Mouse (Mus musculus) CH12F3 (cell line): ENCODE results near the gene Ppp1r2.

Source experiments
- in situ Hi-C: fragments of 300-500 bp; cut with MboI; formaldehyde crosslinking; loops from 2 replicates; pipeline ENCODE4 v1.14.3; 2020; ENCODE audit warnings: low sequenced_read_pairs

The Ppp1r2 gene

DNA sequence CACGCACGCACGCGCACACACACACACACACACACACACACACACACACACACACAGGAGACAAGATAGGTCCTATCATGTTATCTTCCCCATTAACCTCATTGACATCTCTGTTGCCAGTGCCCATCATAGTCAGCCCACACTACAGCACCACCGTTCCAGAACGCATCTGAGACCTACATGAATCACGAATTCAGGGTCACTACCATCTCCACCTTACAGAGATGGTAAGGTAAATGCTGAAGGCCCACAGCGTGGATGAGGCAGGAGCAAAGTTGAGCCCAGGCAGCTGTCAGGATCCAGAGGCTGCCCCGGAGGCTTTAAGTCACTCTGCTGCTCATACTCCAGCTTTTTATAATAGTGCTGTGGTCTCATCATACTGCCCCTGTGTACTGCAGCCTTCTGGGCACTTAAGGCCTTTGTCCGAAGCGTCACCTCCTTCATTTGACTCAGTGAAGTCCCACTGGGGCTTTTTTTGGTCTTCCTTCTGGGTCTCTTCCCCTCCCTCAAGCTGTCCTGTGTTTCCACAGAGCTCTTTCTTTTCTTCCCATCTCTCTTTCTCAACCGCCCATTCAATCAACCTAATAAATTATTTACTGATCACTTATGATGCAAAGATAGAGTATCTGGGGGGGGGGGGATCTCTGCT lies 40.1 kb downstream of the Ppp1r2 start:
- in situ Hi-C loops = no loop called here

DNA sequence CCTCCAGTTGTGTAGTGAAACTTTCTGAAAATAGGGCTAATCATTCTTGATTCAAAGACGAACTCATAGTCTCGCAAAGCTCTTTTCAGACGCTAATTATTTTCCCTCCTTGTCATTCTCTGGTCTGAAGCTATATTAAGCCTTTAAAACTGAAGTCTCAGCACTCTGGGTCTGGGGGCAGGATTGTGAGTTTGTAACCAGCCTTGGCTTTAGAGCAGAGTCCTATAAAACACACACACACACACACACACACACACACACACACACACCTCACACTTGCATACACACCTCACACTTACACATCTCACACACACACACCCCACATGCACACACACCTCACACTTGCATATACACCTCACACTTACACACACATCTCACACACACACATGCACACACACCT lies 40.7 kb downstream of the Ppp1r2 start:
- in situ Hi-C loops = no loop called here

DNA sequence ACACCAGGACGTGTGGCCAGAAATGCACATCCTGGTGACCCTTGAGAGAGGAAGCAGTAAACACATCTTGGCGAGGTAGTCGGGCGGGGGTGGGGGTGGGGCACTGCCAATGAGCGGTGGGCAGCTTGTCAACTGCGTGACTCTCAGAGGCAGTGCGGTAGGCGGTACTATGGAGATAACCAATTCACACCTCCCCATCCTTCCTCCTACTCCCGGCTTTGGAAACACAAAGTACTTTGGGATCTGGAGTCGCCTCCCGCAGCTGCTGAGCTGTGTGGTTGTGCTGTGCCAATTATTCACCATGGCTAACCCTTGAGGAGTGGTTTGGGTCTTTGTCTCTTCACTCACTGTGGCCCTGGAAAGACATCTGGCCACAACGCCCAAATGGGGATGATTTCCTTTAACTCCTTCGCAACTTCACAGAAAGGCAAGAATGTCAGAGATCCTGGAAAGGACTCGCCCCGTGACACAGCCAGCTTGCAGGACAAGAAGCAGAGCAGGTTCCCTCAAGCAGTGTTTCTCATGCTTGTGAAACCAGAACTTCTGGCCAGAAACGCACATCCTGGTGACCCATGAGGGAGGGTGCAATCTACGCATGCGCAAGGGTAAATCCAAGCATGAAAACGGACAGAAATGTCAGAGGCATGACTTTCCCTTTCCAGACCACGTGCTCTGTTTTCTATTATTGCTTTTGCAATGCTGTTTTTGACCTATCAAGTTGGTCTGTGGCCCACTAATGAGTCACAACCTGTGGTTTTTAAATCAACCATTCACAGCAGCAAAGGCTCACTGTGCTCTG lies 41.3 kb downstream of the Ppp1r2 start:
- in situ Hi-C loops = no loop called here

DNA sequence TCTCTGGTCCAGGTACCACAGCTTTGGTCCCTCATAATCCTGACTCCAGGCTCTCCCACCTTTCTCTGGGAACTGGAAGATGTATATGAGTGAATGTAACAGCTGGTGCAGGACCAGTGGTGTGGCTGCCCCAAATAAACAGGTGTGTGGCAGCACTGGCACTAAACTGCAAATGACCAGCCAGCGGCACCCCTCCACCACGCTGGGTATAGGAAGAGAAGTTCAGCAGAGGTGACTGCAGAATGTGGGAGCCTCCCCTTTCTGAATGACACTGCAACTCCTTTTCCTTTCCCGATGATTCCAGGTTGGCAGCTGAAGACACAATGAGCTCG lies 41.9 kb downstream of the Ppp1r2 start:
- in situ Hi-C loops = no loop called here

DNA sequence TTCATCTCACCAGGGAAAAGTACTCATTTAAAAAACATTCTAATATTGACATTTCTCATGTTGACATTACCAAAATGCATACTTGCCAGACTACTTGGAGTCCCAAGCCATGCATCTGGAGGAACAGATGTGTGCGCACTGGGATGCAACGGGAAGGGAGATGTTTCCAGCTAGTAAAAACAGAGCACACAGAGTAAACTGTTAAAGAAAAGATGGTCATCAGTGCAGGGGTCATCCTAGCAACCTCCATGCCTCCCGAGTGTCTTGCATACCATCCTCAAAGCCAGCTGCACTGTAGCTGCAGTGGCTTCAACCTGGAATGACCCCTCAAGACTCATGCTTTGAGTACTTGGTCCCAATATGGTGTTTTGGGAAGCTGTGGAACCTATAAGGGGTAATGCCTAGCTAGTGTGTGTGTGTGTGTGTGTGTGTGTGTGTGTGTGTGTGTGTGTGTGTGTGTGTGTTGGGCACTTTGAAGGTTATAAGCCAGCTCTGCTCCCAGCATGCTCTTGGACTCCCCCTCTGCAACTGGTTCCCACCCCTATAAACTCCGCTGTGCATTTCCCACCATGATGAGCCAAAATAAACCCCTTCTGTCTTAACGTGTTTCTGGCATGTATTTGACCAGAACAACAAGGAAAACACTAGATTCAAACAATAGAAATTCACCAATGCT lies 42.4 kb downstream of the Ppp1r2 start:
- in situ Hi-C loops = no loop called here

DNA sequence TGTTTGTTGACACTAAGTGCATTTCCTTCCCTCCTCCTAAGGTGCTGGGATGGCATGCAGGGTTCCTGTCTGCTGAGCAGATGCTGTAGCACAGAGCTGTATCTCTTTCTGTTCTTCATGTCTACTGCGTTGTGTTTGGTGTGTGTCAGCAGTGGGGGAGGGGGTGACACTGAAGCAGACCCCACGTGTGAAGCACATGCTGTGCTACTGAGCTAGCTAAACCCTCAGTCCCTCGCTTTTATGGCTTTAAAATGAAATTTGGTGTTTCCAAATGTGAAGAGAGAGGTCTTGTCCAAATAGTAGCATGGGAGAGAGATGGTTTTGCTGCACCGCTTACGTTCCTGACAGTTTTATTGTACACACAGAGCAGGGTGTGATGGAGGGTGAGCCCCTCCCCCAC lies 43.5 kb downstream of the Ppp1r2 start:
- in situ Hi-C loops = no loop called here

DNA sequence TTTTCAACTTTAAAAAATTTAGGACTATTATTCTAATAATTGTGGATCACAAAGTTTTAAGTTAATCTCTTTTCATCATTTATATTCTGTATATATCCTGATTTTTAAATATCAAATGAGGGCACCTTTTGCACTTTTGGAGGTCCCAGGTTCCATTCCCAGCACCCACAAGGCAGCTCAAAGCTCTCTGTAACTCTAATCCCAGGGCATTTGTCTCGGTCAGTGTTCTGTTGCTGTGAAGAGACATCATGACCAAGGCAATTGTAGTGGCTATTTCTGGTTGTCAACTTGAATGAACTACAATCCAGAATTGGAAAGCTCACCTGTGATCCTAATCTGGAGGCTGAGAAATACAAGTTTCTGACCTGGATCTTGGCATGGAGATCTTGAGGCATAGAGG lies 47.3 kb downstream of the Ppp1r2 start:
- in situ Hi-C loops = no loop called here

DNA sequence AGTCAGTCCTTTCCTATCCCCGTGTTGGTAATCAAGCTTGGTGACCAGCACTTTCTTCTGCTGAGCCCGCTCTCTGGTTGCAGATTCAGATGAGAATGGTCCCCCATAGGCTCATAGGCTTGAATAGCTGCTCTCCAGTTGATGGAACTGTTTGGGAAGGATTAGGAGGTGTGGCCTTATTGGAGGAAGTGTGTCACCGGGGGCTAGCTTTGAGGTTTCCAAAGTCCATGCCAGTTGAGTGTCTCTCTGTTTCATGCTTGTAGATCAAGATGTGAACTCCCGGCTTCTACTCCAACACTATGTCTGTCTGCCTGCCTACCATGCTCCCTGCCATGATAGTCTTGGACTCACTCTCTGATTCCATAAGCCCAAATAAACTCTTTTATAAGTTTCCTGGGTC lies 59.8 kb downstream of the Ppp1r2 start:
- in situ Hi-C loops = no loop called here

DNA sequence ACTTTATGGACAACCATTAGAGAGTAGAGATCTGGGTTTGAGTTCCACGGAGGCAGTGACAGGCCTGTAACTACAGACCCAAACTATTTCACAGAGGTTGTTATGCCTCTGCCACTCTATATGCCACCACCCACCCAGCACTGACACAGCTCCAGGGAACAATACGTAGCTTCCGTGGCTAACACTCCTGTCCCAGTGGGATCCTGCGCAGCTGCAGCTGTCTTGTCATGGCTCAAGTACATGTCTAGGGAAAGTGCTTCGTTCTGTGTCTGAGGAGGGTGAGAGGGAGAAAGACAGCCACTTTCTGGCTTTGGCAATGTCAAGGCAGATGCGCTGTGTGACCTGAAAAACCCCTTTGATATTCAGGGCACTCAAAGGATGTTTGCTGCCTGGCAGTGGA lies 61.6 kb downstream of the Ppp1r2 start:
- in situ Hi-C loops = no loop called here

DNA sequence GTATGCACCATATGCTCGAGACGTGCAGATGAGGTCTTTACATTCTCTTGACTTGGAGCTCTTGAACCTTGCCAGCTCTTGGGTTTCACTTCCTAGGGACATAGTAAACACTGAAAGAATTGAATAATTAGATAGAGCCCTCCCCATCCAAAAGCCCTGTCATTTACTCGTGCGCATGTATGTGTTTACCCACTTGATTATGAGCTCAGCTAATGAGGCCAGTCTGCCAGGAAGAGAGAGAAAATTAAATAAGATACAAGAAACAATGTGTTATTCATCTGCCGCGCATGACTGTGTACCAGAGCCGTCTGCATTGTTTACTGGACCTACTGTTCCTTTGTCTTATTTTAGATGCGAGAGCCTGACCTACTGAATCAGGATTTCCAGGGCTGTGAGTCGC lies 63.6 kb downstream of the Ppp1r2 start:
- in situ Hi-C loops = no loop called here

DNA sequence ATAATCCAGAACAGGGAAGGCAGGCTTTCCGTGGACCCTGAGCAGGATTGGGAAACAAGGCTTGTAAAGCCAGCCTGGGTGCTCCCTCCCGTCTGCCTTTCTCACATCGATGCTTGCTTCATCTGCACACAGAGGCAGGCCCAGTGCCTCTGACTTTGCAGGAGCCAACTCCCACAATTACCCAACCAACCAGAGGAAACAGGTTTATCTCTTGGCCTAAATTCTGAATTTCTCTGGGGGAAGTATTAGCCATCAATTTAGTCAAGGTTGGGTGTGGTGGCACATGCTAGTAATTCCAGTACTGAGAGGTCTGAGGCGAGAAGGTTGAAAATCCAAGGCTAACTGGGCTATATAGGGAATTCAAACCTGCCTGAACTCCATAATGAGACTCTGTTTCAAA lies 64.6 kb downstream of the Ppp1r2 start:
- in situ Hi-C loops = no loop called here

DNA sequence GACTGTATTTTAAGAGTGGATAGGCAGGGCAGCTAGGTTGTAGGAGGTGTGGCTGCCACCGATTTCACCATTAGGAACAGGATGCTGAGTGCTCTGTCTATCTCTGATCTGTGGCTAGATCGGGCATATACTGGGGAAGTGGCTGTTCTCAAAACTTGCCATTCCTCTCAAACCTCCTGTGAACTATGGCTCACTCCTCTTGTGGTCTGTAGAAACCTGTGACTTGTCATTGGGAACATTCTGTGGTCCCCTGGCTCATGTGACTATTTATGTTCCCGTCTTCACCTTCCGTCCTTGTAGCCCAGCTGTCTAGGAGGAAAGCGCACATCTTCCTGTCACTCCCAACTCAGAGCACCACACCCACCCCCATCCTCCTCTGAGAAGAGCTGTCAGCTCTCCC lies 65.2 kb downstream of the Ppp1r2 start:
- in situ Hi-C loops = no loop called here

DNA sequence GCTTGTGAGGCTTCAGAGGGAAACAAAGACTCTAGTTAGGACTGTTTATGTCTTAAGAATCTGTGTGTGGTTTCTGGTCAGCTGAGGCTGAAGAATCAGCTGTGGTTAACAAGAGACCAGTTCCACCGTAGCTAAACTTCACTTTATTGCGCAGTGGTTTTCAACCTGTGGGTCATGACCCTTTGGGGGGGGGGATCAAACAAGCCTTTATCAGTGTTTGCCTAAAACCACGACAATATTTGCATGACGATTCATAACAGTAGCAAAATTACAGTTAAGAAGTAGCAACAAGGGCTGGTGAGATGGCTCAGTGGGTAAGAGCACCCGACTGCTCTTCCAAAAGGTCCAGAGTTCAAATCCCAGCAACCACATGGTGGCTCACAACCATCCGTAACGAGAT lies 69.4 kb downstream of the Ppp1r2 start:
- in situ Hi-C loops = no loop called here

DNA sequence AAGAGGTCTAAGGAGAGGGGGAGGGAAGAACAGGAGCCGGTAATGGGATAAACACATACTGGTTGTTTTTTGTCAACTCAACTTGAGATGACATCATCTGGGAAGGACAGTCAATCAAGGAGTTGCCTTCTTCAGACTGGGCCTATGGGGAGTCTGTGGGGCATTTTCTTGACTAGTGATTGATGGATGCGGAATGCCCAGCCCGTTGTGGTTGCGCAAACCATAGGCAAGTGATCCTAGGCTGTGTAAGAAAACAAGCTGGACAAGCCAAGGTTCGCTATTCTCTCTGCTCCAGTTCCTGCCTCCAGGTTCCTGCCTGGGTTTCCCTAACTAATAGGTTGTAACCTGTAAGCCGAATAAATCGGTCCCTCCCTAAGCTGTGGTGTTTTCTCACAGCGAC lies 69.9 kb downstream of the Ppp1r2 start:
- in situ Hi-C loops = no loop called here

DNA sequence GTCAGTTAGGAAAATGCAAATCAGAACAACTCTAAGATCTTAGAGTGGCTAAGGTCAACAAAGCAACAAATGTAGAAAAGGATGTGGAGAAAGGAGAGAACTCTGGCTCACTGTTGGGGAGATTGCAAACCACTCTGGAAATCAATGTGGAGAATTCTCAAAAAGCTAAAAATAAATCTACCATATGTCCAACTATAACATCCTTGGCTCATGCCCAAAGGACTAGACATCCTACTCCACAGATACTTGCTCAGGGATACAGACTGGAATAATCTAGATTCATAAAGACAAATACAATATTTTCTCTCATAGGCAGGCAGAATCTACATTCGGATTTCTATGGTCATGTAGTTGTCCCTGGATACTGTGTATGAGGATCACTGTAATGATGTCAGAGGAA lies 70.9 kb downstream of the Ppp1r2 start:
- in situ Hi-C loops = no loop called here

DNA sequence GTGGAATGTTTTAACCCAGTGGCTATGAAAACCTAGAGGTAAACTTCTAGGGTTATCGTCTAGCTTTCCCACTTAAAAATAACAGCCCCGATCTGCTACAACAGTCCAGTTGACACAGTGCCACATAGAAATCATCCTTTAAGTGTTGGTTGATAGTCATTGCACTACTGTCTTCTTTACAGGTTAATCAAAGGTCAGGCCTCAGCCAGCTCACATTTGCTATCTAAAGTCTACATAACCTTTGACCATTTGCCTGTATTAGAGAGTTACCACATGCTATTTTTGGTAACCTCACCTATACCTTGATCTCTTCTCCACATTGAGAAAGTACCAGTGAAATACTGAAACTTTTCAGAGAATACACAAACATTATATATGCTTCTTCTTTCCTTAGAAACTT lies 73.4 kb downstream of the Ppp1r2 start:
- in situ Hi-C loops = no loop called here
